Mouse (Mus musculus) heart, embryonic 14.5 days (tissue): ENCODE results near the gene Prr36. TPM values are rescaled to one million over a fixed set of nuclear protein-coding genes. Genes with fewer than 3 reads are reported as not detected.
A peak's percentile ranks its signal among the peaks of the same experiment; 100 is the strongest.

Experiments
- ATAC-seq: fragments of 200-750 bp; cut with Nextera tagmentation; 2 replicates; pipeline ENCODE4 v1.8.0; 2017; ENCODE audit warnings: low read depth, moderate TSS enrichment; ENCODE audit not compliant: insufficient number of reproducible peaks, insufficient read depth, low FRiP score
- H3K27ac ChIP-seq, 2 experiments: fragments of 200-500 bp in 1 of 2; fragments of 300-500 bp in 1 of 2; sonication (generic) in 1 of 2; replicated peaks in 1 of 2; 2 replicates each; pipeline ENCODE4 v1.5.1; 2012 to 2014; ENCODE audit warnings: low read depth in 2 of 2, low read length in 2 of 2, control low read depth in 1 of 2, mild to moderate bottlenecking in 1 of 2, mixed read lengths in 1 of 2; ENCODE audit not compliant: control insufficient read depth in 1 of 2, insufficient read depth in 1 of 2
- H3K27me3 ChIP-seq: fragments of 300-500 bp; sonication (generic); 2 replicates; pipeline ENCODE4 v1.6.1; 2014; ENCODE audit warnings: mild to moderate bottlenecking, low read length, control low read depth; ENCODE audit not compliant: control insufficient read depth, insufficient read depth
- H3K36me3 ChIP-seq: fragments of 300-500 bp; sonication (generic); 2 replicates; pipeline ENCODE4 v1.6.1; 2014; ENCODE audit warnings: mild to moderate bottlenecking, control low read depth, low read length, mixed read lengths; ENCODE audit not compliant: control insufficient read depth, insufficient read depth
- H3K4me1 ChIP-seq, 2 experiments: fragments of 200-500 bp in 1 of 2; fragments of 300-500 bp in 1 of 2; sonication (generic) in 1 of 2; 2 replicates each; pipeline ENCODE4 v1.6.1; 2012 to 2014; ENCODE audit warnings: low read length in 2 of 2, control low read depth in 1 of 2, mixed read lengths in 1 of 2; ENCODE audit not compliant: control insufficient read depth in 2 of 2, insufficient read depth in 2 of 2
- H3K4me2 ChIP-seq: fragments of 300-500 bp; sonication (generic); 2 replicates; pipeline ENCODE4 v1.6.1; 2014; ENCODE audit warnings: mild to moderate bottlenecking, low read length
- H3K4me3 ChIP-seq, 2 experiments: fragments of 200-500 bp in 1 of 2; fragments of 300-500 bp in 1 of 2; sonication (generic) in 1 of 2; 2 replicates each; pipeline ENCODE4 v1.5.1; 2012 to 2014; ENCODE audit warnings: low read length in 2 of 2, mild to moderate bottlenecking in 2 of 2, control low read depth in 1 of 2, low read depth in 1 of 2, moderate library complexity in 1 of 2; ENCODE audit not compliant: control insufficient read depth in 1 of 2, insufficient read depth in 1 of 2
- H3K9ac ChIP-seq: fragments of 300-500 bp; sonication (generic); 2 replicates; pipeline ENCODE4 v1.6.1; 2014; ENCODE audit warnings: mild to moderate bottlenecking, low read length
- H3K9me3 ChIP-seq: fragments of 300-500 bp; sonication (generic); 2 replicates; pipeline ENCODE4 v1.6.1; 2016; ENCODE audit warnings: low read length, control low read depth; ENCODE audit not compliant: control insufficient read depth
- WGBS: fragments of 180-500 bp; shearing (Covaris S2); extraction: QIAGEN DNeasy Blood & Tissue Kit; methylation state at CpG from one replicate; pipeline ENCODE4 v1.1.7; 2014; 5-methylcytosine and 5-hydroxymethylcytosine counted together
- polyA plus RNA-seq: library from polyadenylated mRNA; unstranded; fragments of >200 nt; fragmentation: Nextera tagmentation; extraction: Ambion mirVana; gene quantifications from 2 replicates; pipeline ENCODE4 v1.2.1, GENCODE M21; 2014

Gene Prr36
- polyA plus RNA-seq, 1 experiment from 2014 or later, result 0.47 TPM

- Histone ChIP-seq H3K4me2 (no peak overlapping the region), H3K27ac (no peak overlapping the region), H3K36me3 (peaks cover 4% of the 10 kb centered on the region; the same call in 1 of the 2 replicates), H3K4me1 (peaks cover 4 to 11% of the 10 kb centered on the region in 2 experiments), H3K9ac (peak overlapping the region; percentile 59; the same call in 1 of the 2 replicates), H3K4me3 (no peak overlapping the region), H3K9me3 (no peaks in the 10 kb centered on the region), H3K27me3 (peaks cover 35% of the 10 kb centered on the region)
- no peak for ATAC-seq
- 48% methylated on average over 2 of the region's 2 CpGs for WGBS
These were observed 10.3 kb downstream of the Prr36 start for GRCm38 (mm10) chr8:4207016-4207350.

DNA sequence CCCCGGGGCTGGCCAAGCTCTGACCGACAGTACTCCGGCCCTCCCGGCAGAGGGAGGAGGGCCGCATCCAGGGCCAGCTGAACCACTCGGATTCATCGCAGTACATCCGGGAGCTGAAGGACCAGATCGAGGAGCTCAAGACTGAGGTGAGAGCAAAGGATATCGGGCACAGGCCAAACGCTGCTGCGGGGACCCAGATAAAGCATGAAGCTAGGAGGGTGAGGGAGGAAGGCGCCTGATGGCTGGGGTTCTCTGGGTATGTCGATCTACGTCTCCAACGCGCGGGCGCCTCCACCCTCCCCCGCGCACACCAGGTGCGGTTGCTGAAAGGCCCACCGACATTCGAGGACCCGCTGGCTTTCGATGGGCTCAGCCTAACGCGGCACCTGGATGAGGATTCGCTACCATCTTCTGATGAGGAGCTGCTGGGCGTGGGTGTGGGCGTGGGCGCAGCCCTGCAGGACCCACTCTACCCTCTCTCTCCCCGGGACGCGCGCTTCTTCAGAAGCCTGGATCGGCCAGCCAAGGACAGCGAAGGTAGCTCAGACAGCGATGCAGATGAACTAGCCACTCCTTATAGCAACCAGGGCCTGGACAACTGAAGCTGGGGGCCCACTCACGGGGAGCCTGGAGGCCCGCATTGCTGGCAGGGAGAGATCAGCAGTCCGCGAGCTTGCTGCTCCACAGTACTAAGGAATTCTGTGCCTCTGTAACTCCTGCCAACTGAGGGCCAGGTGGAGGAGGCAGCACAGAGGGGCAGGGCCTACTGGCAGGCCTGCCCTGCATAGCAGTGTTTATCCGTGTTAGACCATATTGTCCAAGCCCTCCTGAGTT lies 10.9 kb downstream of the Prr36 start:
- no peaks in the 10 kb centered on the region for H3K9me3 ChIP-seq
- ATAC-seq, result no peak
- peaks cover 4 to 11% of the 10 kb centered on the region in 2 experiments for H3K4me1 ChIP-seq
- peak overlapping the region; percentile 11 to 24; a peak in 3 of 4 replicates for H3K4me3 ChIP-seq
- H3K27me3 ChIP-seq, result peaks cover 35% of the 10 kb centered on the region
- H3K9ac ChIP-seq, result peak overlapping the region; percentile 59
- no peak overlapping the region for H3K27ac ChIP-seq
- peak overlapping the region; percentile 59 for H3K4me2 ChIP-seq
- 9% methylated on average over 44 of the region's 44 CpGs for WGBS
- H3K36me3 ChIP-seq, result peaks cover 4% of the 10 kb centered on the region; the same call in 1 of the 2 replicates

DNA sequence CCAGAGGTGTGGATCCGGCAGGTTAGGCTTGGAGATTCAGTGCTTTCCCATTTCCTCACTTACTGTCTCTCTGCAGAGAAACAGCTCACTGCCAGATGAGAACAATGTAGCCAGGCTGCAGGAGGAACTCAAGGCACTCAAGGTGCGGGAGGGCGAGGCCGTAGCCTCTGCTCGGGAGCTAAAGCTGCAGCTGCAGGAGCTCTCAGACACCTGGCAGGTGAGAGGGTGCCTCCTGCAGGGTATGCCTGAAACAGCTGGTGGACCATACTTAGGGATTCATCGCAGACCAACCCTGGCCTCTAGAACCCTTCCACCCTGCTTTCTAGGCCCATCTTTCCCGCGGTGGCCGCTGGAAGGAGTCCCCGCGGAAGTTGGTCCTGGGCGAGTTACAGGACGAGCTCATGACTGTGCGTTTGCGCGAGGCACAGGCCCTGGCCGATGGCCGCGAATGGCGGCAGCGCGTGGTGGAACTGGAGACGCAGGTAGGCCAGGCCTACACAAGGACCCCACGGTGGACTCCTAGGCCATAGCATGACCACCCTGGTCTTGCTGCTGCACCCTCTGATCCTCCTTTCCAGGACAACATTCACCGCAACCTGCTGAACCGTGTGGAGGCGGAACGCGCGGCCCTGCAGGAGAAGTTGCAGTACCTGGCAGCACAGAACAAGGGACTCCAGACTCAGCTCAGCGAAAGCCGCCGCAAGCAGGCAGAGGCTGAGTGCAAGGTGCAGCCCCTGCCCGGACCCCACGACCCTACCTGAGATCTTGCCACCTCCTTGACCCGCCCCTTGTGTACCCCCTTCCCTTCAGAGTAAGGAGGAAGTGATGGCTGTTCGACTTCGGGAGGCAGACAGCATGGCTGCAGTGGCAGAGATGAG lies 11.8 kb downstream of the Prr36 start:
- Histone ChIP-seq H3K9ac (peak overlapping the region; percentile 59; the same call in 1 of the 2 replicates), H3K9me3 (no peaks in the 10 kb centered on the region), H3K27me3 (peaks cover 35% of the 10 kb centered on the region), H3K36me3 (peaks cover 4% of the 10 kb centered on the region; the same call in 1 of the 2 replicates), H3K4me3 (peak overlapping the region in 1 of 2 experiments; percentile 24; a peak in 1 of 4 replicates), H3K4me1 (peaks cover 4 to 11% of the 10 kb centered on the region in 2 experiments), H3K4me2 (peak overlapping the region; percentile 59), H3K27ac (no peak overlapping the region)
- WGBS, result 23% methylated on average over 38 of the region's 38 CpGs
- ATAC-seq, result no peak

DNA sequence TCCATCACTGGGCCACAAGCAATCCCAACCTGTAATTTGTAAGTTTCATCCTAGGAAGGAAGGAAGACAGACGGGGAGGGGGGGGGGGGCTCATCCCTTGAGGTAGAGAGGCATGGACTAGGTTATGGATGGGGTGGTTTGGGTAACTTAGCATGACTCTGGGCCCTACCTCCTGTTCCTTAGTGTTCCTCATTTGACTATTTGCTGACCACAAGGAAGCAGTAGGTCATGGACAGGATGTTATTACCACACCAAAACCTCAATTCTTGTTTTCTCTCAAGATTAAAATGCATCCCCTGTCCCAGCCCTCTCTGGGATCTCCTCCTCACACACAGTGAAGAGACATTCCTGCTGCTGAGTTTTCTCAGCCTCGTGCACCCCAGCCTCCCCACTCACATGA lies 15.9 kb downstream of the Prr36 start:
- H3K4me3 ChIP-seq, result no peak overlapping the region
- H3K36me3 ChIP-seq, result peaks cover 7% of the 10 kb centered on the region; the same call in 1 of the 2 replicates
- no peaks in the 10 kb centered on the region for H3K9me3 ChIP-seq
- no peak for ATAC-seq
- H3K27me3 ChIP-seq, result peaks cover 24% of the 10 kb centered on the region
- no peak overlapping the region for H3K4me2 ChIP-seq
- H3K4me1 ChIP-seq, result peaks cover 2 to 8% of the 10 kb centered on the region in 2 experiments
- H3K27ac ChIP-seq, result no peak overlapping the region
- H3K9ac ChIP-seq, result no peak overlapping the region
- WGBS, result 49% methylated on average over 2 of the region's 2 CpGs

DNA sequence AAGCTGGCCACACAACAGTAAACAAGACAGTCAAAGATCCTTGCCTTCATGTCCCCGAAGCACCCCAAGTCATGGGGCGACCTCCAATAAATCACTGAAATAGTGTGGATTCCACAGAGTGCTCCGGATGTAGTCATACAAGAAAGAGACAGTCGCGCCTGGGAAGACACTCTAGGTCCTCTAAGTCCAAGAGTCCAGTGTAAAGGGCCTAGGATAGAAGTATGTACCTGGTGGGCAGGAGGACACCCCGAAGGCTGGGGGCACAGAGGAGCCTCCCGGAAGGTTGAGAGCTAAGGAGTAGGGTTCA lies 23.7 kb downstream of the Prr36 start:
- H3K36me3 ChIP-seq, result peaks cover 15% of the 10 kb centered on the region; the same call in 1 of the 2 replicates
- H3K4me1 ChIP-seq, result peaks cover 0 to 5% of the 10 kb centered on the region in 2 experiments; a peak in 1 of 4 replicates
- 0 out of 2 replicates have a peak overlapping the region, but pooled peaks have one; percentile 14 for H3K4me2 ChIP-seq
- 49% methylated on average over 7 of the region's 7 CpGs for WGBS
- no peaks in the 10 kb centered on the region for H3K27me3 ChIP-seq
- no peaks in the 10 kb centered on the region for H3K9me3 ChIP-seq
- H3K9ac ChIP-seq, result no peak overlapping the region
- no peak overlapping the region for H3K27ac ChIP-seq
- ATAC-seq, result peak; percentile 11; the same call in 1 of the 2 replicates
- no peak overlapping the region for H3K4me3 ChIP-seq

DNA sequence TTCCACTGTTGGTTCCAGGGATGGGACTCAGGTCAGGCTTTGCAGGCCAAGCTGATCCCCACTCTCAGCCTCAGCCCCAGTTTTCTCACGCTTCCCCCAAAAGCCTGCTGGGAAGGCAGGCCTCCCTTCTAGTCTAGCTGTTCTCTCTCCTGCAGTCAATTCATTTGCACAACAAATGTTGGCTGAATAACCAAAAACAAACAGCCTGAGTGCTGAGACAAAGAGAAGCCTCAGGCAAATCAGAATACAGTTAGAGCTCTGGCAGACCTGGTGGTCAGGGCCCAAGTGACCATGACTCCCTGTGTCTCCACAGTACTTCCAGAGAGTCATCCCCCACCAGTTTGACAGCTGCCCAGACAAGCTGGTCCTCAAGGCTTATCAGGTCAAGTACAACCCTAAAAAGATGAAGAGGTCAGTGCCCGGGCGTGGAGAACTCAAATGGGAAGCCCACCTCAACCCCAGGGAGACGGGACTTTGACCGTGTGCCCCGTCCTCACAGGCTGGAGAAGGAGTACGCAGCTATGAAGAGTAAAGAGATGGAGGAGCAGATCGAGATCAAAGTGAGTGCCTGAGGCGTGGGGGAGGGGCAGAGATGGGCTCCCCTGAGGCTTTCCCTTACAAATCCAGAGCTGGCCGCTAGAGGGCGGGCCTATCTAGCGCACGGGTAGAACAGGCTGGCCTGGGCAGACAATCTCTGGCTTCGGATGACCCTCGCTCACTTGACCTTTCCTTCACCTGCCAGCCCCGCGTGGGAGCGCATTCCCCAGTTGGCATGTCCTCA lies 24.3 kb downstream of the Prr36 start:
- Histone ChIP-seq H3K27ac (no peak overlapping the region), H3K9me3 (no peaks in the 10 kb centered on the region), H3K4me1 (peaks cover 0 to 5% of the 10 kb centered on the region in 2 experiments; a peak in 1 of 4 replicates), H3K9ac (no peak overlapping the region), H3K4me3 (no peak overlapping the region), H3K27me3 (no peaks in the 10 kb centered on the region), H3K36me3 (peaks cover 20% of the 10 kb centered on the region), H3K4me2 (0 out of 2 replicates have a peak overlapping the region, but pooled peaks have one; percentile 14)
- 11% methylated on average over 18 of the region's 18 CpGs for WGBS
- ATAC-seq, result peak; percentile 75

DNA sequence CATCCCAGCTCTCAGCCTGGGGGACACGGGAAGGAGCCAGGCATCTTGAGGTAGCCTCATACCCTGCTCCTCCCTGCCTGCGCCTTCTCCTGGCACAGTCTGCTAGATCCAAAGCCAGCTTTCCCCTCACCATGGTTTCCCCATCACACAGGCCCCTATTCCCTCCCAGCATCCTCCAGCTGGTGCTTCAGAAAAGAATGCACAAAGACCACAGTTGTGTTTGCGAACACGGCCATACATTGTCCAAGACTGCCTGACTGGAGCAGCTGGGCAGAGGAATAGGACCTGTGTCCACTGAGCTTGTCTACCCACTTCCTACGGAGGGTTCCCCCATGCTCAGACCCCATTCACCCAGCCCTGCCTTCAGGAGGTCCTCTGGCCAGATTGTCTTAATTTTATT lies 25.0 kb downstream of the Prr36 start:
- ATAC-seq, result no peak
- WGBS, result 67% methylated on average over 5 of the region's 5 CpGs

More for the DNA sequence above, 25.0 kb downstream of the Prr36 start:
- H3K36me3 ChIP-seq, result peaks cover 27% of the 10 kb centered on the region
- peaks cover 0 to 5% of the 10 kb centered on the region in 2 experiments; a peak in 1 of 4 replicates for H3K4me1 ChIP-seq
- no peak overlapping the region for H3K27ac ChIP-seq
- no peak overlapping the region for H3K4me2 ChIP-seq
- H3K9ac ChIP-seq, result no peak overlapping the region
- no peaks in the 10 kb centered on the region for H3K27me3 ChIP-seq
- H3K9me3 ChIP-seq, result no peaks in the 10 kb centered on the region
- no peak overlapping the region for H3K4me3 ChIP-seq
